Mouse (Mus musculus): Measurements from ENCODE around the gene Cfap126.

GRCm38 (mm10) chr1:171119405-171119804, 5.7 kb downstream of the Cfap126 start:
- TF ChIP-seq CTCF (IDR thresholded peaks at IDR 0.05; ENCODE audit: extremely low read depth, insufficient read length, insufficient replicate concordance, low read depth, low read length) = no peak
- no peak for TF ChIP-seq POLR2A (IDR thresholded peaks at IDR 0.05; ENCODE audit: low read depth, low read length)
